Mouse (Mus musculus) erythroblast, embryonic 14.5 days (primary cell): Measurements from ENCODE around the gene Olfr971. TPM values are rescaled to one million over a fixed set of nuclear protein-coding genes. Genes with fewer than 3 reads are reported as not detected.
"Not testable (repeated sequence)": the region's sequence is repeated elsewhere in the genome, so short reads cannot be mapped to it uniquely, and the experiment has no call there.

Experiments
- H3K27me3 ChIP-seq: 2 replicates; pipeline ENCODE4 v1.6.1; 2012; ENCODE audit warnings: inconsistent platforms; ENCODE audit not compliant: control insufficient read depth
- H3K36me3 ChIP-seq: 2 replicates; pipeline ENCODE4 v1.6.1; 2012; ENCODE audit warnings: mild to moderate bottlenecking, inconsistent platforms; ENCODE audit not compliant: control insufficient read depth
- H3K4me1 ChIP-seq: 2 replicates; pipeline ENCODE4 v1.6.1; 2012; ENCODE audit warnings: inconsistent platforms; ENCODE audit not compliant: control insufficient read depth
- H3K4me3 ChIP-seq: replicated peaks from 2 replicates; pipeline ENCODE3; 2012; ENCODE audit warnings: moderate library complexity, mild to moderate bottlenecking, inconsistent platforms
- H3K9me3 ChIP-seq: 2 replicates; pipeline ENCODE4 v1.6.1; 2012; ENCODE audit warnings: low read length, inconsistent platforms, mixed read lengths; ENCODE audit not compliant: control insufficient read depth
- GATA1 ChIP-seq: IDR thresholded peaks from 2 replicates; pipeline ENCODE4 v1.6.1; 2012; ENCODE audit warnings: low read length, inconsistent platforms, mixed read lengths
- TAL1 ChIP-seq: IDR thresholded peaks from 3 replicates; pipeline ENCODE4 v1.6.1; 2012; ENCODE audit warnings: low read length, inconsistent platforms, mixed read lengths
- polyA plus RNA-seq: library from polyadenylated mRNA; stranded (reverse); fragments of >175 nt; gene quantifications from 2 replicates; pipeline ENCODE4 v1.2.3, GENCODE M21; 2012

Gene Olfr971
- polyA plus RNA-seq = not detected in 2 replicates

DNA sequence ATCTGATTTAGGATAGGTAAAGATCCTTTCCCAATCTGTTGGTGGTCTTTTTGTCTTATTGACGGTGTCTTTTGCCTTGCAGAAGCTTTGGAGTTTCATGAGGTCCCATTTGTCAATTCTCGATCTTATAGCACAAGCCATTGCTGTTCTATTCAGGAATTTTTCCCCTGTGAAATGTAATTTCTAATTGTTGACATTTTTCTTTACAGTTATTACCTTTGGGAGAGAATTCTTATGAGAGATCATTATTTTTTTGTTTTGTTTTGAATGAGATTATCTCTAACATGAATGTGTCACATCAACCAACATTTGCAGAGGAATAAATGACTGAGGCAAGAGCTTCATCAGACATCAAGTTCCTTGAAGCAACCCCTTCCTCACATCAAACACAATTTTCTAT is at the start of gene Olfr971:
Olfr971 (plus strand) TSS at position 301 of the 400 bp plus-strand sequence.
- H3K4me3 ChIP-seq, H3K9me3 ChIP-seq, H3K27me3 ChIP-seq, H3K4me1 ChIP-seq, H3K36me3 ChIP-seq: not testable (repeated sequence)

- no peaks in the 10 kb centered on the region for H3K9me3 ChIP-seq
- no peaks in the 10 kb centered on the region for H3K36me3 ChIP-seq
- no peaks in the 10 kb centered on the region for H3K27me3 ChIP-seq
- H3K4me3 ChIP-seq = no peak within 1 kb of the TSS
- no peaks in the 10 kb centered on the region for H3K4me1 ChIP-seq
- TF ChIP-seq GATA1 (no peak), TAL1 (no peak)
Observed at GRCm38 (mm10) chr9:39790558-39790957, 46.1 kb upstream of the Olfr971 start, which contains the start of gene Olfr969. Gene Olfr969, plus strand, starts transcription at chr9:39790945.

- Histone ChIP-seq H3K27me3 (no peaks in the 10 kb centered on the region), H3K9me3 (no peaks in the 10 kb centered on the region), H3K36me3 (no peaks in the 10 kb centered on the region), H3K4me3 (no peak within 1 kb of the TSS), H3K4me1 (no peaks in the 10 kb centered on the region)
- TF ChIP-seq TAL1 = no peak
- no peak for TF ChIP-seq GATA1
Observed at GRCm38 (mm10) chr9:39808560-39808959, 28.1 kb upstream of the Olfr971 start, which contains the start of gene Olfr970. Gene Olfr970, plus strand, starts transcription at chr9:39808860.

- no peak for TF ChIP-seq TAL1
- TF ChIP-seq GATA1 = no peak
- Histone ChIP-seq H3K9me3 (no peaks in the 10 kb centered on the region), H3K4me1 (no peaks in the 10 kb centered on the region), H3K4me3 (no peak within 1 kb of the TSS), H3K27me3 (no peaks in the 10 kb centered on the region), H3K36me3 (no peaks in the 10 kb centered on the region)
Observed at GRCm38 (mm10) chr9:39866122-39866521, 29.4 kb downstream of the Olfr971 start, which contains the start of gene Olfr972. Gene Olfr972, plus strand, starts transcription at chr9:39866422.

DNA sequence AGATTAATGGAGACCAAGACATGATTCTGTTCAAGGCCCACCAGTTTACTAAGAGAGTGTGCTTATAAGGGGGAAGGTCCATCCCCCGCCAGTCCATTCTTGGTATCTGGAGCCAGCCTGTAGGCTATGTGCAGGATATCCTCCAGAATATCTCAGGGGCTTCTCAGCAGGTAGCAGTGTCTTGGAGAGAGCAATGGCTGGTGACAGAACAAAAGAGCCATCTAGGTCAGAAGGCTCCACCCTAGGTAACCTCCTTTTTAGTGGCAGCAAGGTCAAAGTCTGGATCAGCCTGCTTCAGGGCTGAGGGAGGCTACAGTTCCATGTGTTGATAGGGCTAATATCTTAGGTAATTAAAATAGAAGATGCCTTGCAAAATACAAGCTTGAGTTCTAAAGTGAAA is 35.3 kb downstream of the Olfr971 start:
- H3K4me3 ChIP-seq = not testable (repeated sequence)

DNA sequence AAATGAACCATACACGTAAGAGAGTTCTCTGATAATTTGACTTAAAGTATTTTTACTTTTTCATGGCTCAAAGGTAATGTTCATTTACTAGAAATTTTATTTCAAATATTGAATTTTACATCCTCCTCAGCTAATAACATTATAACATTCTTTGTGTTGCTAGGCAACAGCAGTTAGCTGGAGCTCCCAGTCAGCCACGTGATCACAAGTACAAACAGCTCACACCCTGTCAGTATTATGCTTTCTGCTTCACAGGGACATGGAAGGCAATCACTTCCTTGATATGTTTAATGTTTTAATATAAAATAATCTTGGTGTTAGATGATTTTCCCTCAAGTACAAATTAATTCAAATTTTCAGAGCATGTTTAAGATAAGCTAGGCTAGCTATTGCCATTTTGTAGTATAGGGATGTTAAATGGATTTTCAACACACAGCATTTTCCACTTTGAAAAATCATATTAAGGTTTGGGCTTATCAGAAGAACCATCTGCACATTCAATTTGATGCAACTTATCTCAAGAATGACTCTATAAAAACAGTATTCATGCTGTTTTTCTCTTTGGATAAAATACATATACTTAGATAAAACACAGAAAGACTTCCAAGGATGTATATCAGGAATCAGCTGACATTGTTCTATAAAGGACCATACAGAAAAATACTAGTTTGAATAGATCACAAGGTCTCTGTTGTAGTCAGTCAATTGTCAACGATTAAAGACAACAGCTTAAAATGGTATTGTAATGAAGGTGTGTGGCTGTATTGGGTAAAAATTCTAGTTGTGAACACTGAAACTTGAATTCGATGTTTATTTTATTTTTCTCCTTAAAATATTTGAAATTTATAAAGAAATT is 41.1 kb downstream of the Olfr971 start:
- not testable (repeated sequence) for H3K4me3 ChIP-seq, H3K9me3 ChIP-seq, H3K36me3 ChIP-seq, H3K4me1 ChIP-seq, H3K27me3 ChIP-seq

More for the DNA sequence above, 35.3 kb downstream of the Olfr971 start:
- not testable (repeated sequence) for H3K4me1 ChIP-seq, H3K27me3 ChIP-seq, H3K36me3 ChIP-seq, H3K9me3 ChIP-seq

Other genes with a start within 250 kb of the Olfr971 start
- not detected in 2 replicates for gene AW551984, start 232.5 kb upstream of the Olfr971 start, polyA plus RNA-seq
- not detected in 2 replicates for gene Olfr148, start 226.2 kb upstream of the Olfr971 start, polyA plus RNA-seq
- gene Olfr960, start 215.5 kb upstream of the Olfr971 start, polyA plus RNA-seq = not detected in 2 replicates
- gene Olfr961, start 191.8 kb upstream of the Olfr971 start, polyA plus RNA-seq = not detected in 2 replicates
- not detected in 2 replicates for gene Olfr963, start 169.7 kb upstream of the Olfr971 start, polyA plus RNA-seq
- gene Olfr149, start 129.8 kb upstream of the Olfr971 start, polyA plus RNA-seq = not detected in 2 replicates
- not detected in 2 replicates for gene Olfr965, start 125.5 kb upstream of the Olfr971 start, polyA plus RNA-seq
- gene Olfr150, start 105.9 kb upstream of the Olfr971 start, polyA plus RNA-seq = not detected in 2 replicates
- not detected in 2 replicates for gene Olfr967, start 90.6 kb upstream of the Olfr971 start, polyA plus RNA-seq
- gene Olfr968, start 53.6 kb upstream of the Olfr971 start, polyA plus RNA-seq = not detected in 2 replicates
- gene Olfr969, start 45.9 kb upstream of the Olfr971 start, polyA plus RNA-seq = not detected in 2 replicates
- gene Olfr970, start 28.0 kb upstream of the Olfr971 start, polyA plus RNA-seq = not detected in 2 replicates
- gene Olfr972, start 29.5 kb downstream of the Olfr971 start, polyA plus RNA-seq = not detected in 2 replicates
- gene Olfr229, start 70.5 kb downstream of the Olfr971 start, polyA plus RNA-seq = not detected in 2 replicates
- gene Olfr974, start 100.6 kb downstream of the Olfr971 start, polyA plus RNA-seq = 0.01 TPM in 1 of 2 replicates, not detected in the other
- not detected in 2 replicates for gene Olfr975, start 115.2 kb downstream of the Olfr971 start, polyA plus RNA-seq
- gene Olfr976, start 124.3 kb downstream of the Olfr971 start, polyA plus RNA-seq = not detected in 2 replicates
- gene Olfr978, start 155.2 kb downstream of the Olfr971 start, polyA plus RNA-seq = not detected in 2 replicates
- gene Olfr979, start 166.6 kb downstream of the Olfr971 start, polyA plus RNA-seq = not detected in 2 replicates
- not detected in 2 replicates for gene Olfr980, start 172.7 kb downstream of the Olfr971 start, polyA plus RNA-seq
- gene Olfr981, start 184.6 kb downstream of the Olfr971 start, polyA plus RNA-seq = not detected in 2 replicates
- 0.01 TPM in 1 of 2 replicates, not detected in the other for gene Olfr982, start 237.0 kb downstream of the Olfr971 start, polyA plus RNA-seq